Comparison of ENCODE assay signal across 9 mouse cellular contexts in genomic region chr17:67978786-67979185, GRCm38 (mm10). TPM values are rescaled to one million over a fixed set of nuclear protein-coding genes. Genes with fewer than 3 reads are reported as not detected.
DNase-seq lines count a peak whose midpoint lies in the region; ATAC-seq lines count a peak whose summit lies in the region.
"Had no signal": no experiment of that assay in that cellular context is flagged by ENCODE, and none has a peak within 500 bp of the region (broad histone marks: within the 10 kb centered on the region; RNA-seq: fewer than 3 reads in every experiment).

No protein-coding gene starts in this region.

- H3K4me2 ChIP-seq in hindbrain, embryonic 13.5 days: no peak overlapping the region
- no peak overlapping the region for H3K4me2 ChIP-seq in kidney, embryonic 14.5 days (replicated peaks; ENCODE audit: low read depth, low read length)
- H3K4me2 ChIP-seq in forebrain, embryonic 13.5 days: no peak overlapping the region
- H3K4me2 ChIP-seq: neural tube, embryonic 12.5 days had no signal

- ATAC-seq in hindbrain, embryonic 13.5 days (ENCODE audit: low FRiP score): no peak
- ATAC-seq in kidney, embryonic 14.5 days (ENCODE audit: low FRiP score, low TSS enrichment): peak; percentile 89
- ATAC-seq in forebrain, embryonic 13.5 days: no peak

- no peaks in the 10 kb centered on the region for H3K9me3 ChIP-seq in hindbrain, embryonic 10.5 days
- no peaks in the 10 kb centered on the region for H3K9me3 ChIP-seq in hindbrain, embryonic 13.5 days
- H3K9me3 ChIP-seq in kidney, embryonic 14.5 days (ENCODE audit: control insufficient read depth, low read length): no peaks in the 10 kb centered on the region
- no peaks in the 10 kb centered on the region for H3K9me3 ChIP-seq in forebrain, embryonic 13.5 days (replicated peaks)
- H3K9me3 ChIP-seq: neural tube, embryonic 12.5 days had no signal

- H3K27me3 ChIP-seq in hindbrain, embryonic 10.5 days (ENCODE audit: insufficient read depth, poor library complexity, severe bottlenecking): no peaks in the 10 kb centered on the region
- no peaks in the 10 kb centered on the region for H3K27me3 ChIP-seq in hindbrain, embryonic 13.5 days
- no peaks in the 10 kb centered on the region for H3K27me3 ChIP-seq in kidney, embryonic 14.5 days (ENCODE audit: control insufficient read depth, insufficient read depth, low read length)
- no peaks in the 10 kb centered on the region for H3K27me3 ChIP-seq in forebrain, embryonic 13.5 days
- H3K27me3 ChIP-seq: neural tube, embryonic 12.5 days had no signal

- DNase-seq in hindbrain, embryonic 10.5 days (ENCODE audit: low spot score): peak; percentile 18
- peak; percentile 91 for DNase-seq in adrenal gland, postnatal 10 days
- peak; percentile 69 to 74 for DNase-seq in heart, adult 18-20 months
- peak; percentile 80 to 86 for DNase-seq in lung, postnatal 4 days
- no peak for DNase-seq in thymus, postnatal 4 days

- H3K27ac ChIP-seq in hindbrain, embryonic 10.5 days: 0 out of 2 replicates have a peak overlapping the region, but pooled peaks have one; percentile 19
- H3K27ac ChIP-seq in hindbrain, embryonic 13.5 days: no peak overlapping the region
- H3K27ac ChIP-seq in kidney, embryonic 14.5 days (ENCODE audit: low read depth, low read length): no peak overlapping the region
- no peak overlapping the region for H3K27ac ChIP-seq in forebrain, embryonic 13.5 days
- H3K27ac ChIP-seq: neural tube, embryonic 12.5 days had no signal

- 43% methylated on average over 3 of the region's 3 CpGs for WGBS in hindbrain, embryonic 10.5 days
- 33% methylated on average over 3 of the region's 3 CpGs for WGBS in hindbrain, embryonic 13.5 days
- WGBS in kidney, embryonic 14.5 days: 26% methylated on average over 3 of the region's 3 CpGs
- 62% methylated on average over 3 of the region's 3 CpGs for WGBS in forebrain, embryonic 13.5 days

- no peak overlapping the region for H3K9ac ChIP-seq in hindbrain, embryonic 13.5 days
- no peak overlapping the region for H3K9ac ChIP-seq in kidney, embryonic 14.5 days (ENCODE audit: low read depth, low read length)
- H3K9ac ChIP-seq in forebrain, embryonic 13.5 days: no peak overlapping the region
- H3K9ac ChIP-seq: neural tube, embryonic 12.5 days had no signal

- H3K4me1 ChIP-seq in hindbrain, embryonic 10.5 days (replicated peaks): peaks cover 29% of the 10 kb centered on the region
- H3K4me1 ChIP-seq in hindbrain, embryonic 13.5 days (replicated peaks): no peaks in the 10 kb centered on the region; the same call in 1 of the 2 replicates
- peaks cover 6% of the 10 kb centered on the region; the same call in 1 of the 2 replicates for H3K4me1 ChIP-seq in kidney, embryonic 14.5 days (ENCODE audit: control insufficient read depth, insufficient read depth, low read length)
- no peaks in the 10 kb centered on the region for H3K4me1 ChIP-seq in forebrain, embryonic 13.5 days

- H3K4me3 ChIP-seq in hindbrain, embryonic 10.5 days: no peak overlapping the region
- no peak overlapping the region for H3K4me3 ChIP-seq in hindbrain, embryonic 13.5 days
- H3K4me3 ChIP-seq in kidney, embryonic 14.5 days (ENCODE audit: low read length): no peak overlapping the region
- no peak overlapping the region for H3K4me3 ChIP-seq in forebrain, embryonic 13.5 days
- H3K4me3 ChIP-seq: neural tube, embryonic 12.5 days had no signal

- H3K36me3 ChIP-seq in hindbrain, embryonic 10.5 days: no peaks in the 10 kb centered on the region
- H3K36me3 ChIP-seq in hindbrain, embryonic 13.5 days: no peaks in the 10 kb centered on the region
- H3K36me3 ChIP-seq in kidney, embryonic 14.5 days (ENCODE audit: control insufficient read depth, insufficient read depth, low read length): no peaks in the 10 kb centered on the region
- H3K36me3 ChIP-seq in forebrain, embryonic 13.5 days (ENCODE audit: poor library complexity, severe bottlenecking): no peaks in the 10 kb centered on the region
- H3K36me3 ChIP-seq: neural tube, embryonic 12.5 days had no signal

RNA-seq across cellular contexts. Expression of gene Arhgap28, which starts 25.1 kb away (rescaled TPM):
- polyA plus RNA-seq in hindbrain, embryonic 10.5 days (2016; fragmentation: Nextera tagmentation; extraction: Ambion mirVana): 32.8 and 35.4 TPM in 2 replicates
- 13.1 and 14.7 TPM in 2 replicates for polyA plus RNA-seq in hindbrain, embryonic 13.5 days (2015; fragmentation: Nextera tagmentation; extraction: Ambion mirVana)
- total RNA-seq in adrenal gland, postnatal 10 days (2021): 10 to 100 TPM; 12.6 to 13.1 TPM
- 1 to 10 TPM; 1.4 to 1.8 TPM for total RNA-seq in heart, adult 18-20 months (2021)
- 13.8 and 28.2 TPM in 2 replicates for polyA plus RNA-seq in kidney, embryonic 14.5 days (2014; fragmentation: Nextera tagmentation; extraction: Ambion mirVana)
- polyA plus RNA-seq in forebrain, embryonic 13.5 days (2015; fragmentation: Nextera tagmentation; extraction: Ambion mirVana): 4.5 and 5.3 TPM in 2 replicates
